Mouse (Mus musculus): Measurements from ENCODE around the gene Coa4. TPM values are rescaled to one million over a fixed set of nuclear protein-coding genes. Genes with fewer than 3 reads are reported as not detected.
A peak's percentile ranks its signal among the peaks of the same experiment; 100 is the strongest.
"Not testable (repeated sequence)": the region's sequence is repeated elsewhere in the genome, so short reads cannot be mapped to it uniquely, and the experiment has no call there.

Gene Coa4
- total RNA-seq, 1 experiment from 2014 or later: 10.4 TPM

- DNase-seq: no peak
Measured at GRCm38 (mm10) chr7:100561861-100562587, 25.2 kb downstream of the Coa4 start.

- not testable (repeated sequence) for DNase-seq
Measured at GRCm38 (mm10) chr7:100567238-100567637, 30.4 kb downstream of the Coa4 start.

- DNase-seq: no peak
Measured at GRCm38 (mm10) chr7:100569907-100570306, 33.0 kb downstream of the Coa4 start.

GRCm38 (mm10) chr7:100570930-100571715, 34.3 kb downstream of the Coa4 start:
- DNase-seq: no peak

GRCm38 (mm10) chr7:100572061-100572460, 35.2 kb downstream of the Coa4 start:
- DNase-seq: no peak

GRCm38 (mm10) chr7:100572704-100573103, 35.8 kb downstream of the Coa4 start:
- no peak for DNase-seq

- DNase-seq: no peak
Measured at GRCm38 (mm10) chr7:100578794-100579193, 41.9 kb downstream of the Coa4 start.

GRCm38 (mm10) chr7:100582235-100582634, 45.4 kb downstream of the Coa4 start:
- no peak for DNase-seq

GRCm38 (mm10) chr7:100582727-100583236, 45.9 kb downstream of the Coa4 start:
- peak; percentile 95 for DNase-seq

GRCm38 (mm10) chr7:100589816-100590215, 52.9 kb downstream of the Coa4 start:
- DNase-seq: no peak

Other genes with a start within 250 kb of the Coa4 start
- 21.3 and 21.4 TPM in 2 replicates for gene C2cd3, start 164.8 kb upstream of the Coa4 start, total RNA-seq (2021)
- gene Ppme1, start 164.8 kb upstream of the Coa4 start, total RNA-seq (2021): 53.4 and 55.1 TPM in 2 replicates
- 41.2 and 43.0 TPM in 2 replicates for gene Ucp3, start 64.1 kb upstream of the Coa4 start, total RNA-seq (2021)
- 355 and 500 TPM in 2 replicates for gene Ucp2, start 43.7 kb upstream of the Coa4 start, total RNA-seq (2021)
- 0.30 TPM in 1 of 2 replicates, not detected in the other for gene Dnajb13, start 22.1 kb upstream of the Coa4 start, total RNA-seq (2021)
- 68.0 TPM in 2 replicates for gene Rab6a, start 70.3 kb downstream of the Coa4 start, total RNA-seq (2021)
- 59.8 and 60.9 TPM in 2 replicates for gene Mrpl48, start 71.2 kb downstream of the Coa4 start, total RNA-seq (2021)
- 3.0 and 4.0 TPM in 2 replicates for gene Plekhb1, start 125.3 kb downstream of the Coa4 start, total RNA-seq (2021)
- 67.5 and 69.9 TPM in 2 replicates for gene Fam168a, start 169.6 kb downstream of the Coa4 start, total RNA-seq (2021)

All from adrenal gland, postnatal 14 days (tissue).